Mouse (Mus musculus) retina, adult 2 months (tissue): ENCODE measurements around the gene Pds5b.
A peak's percentile ranks its signal among the peaks of the same experiment; 100 is the strongest.
"Not testable (repeated sequence)": the region's sequence is repeated elsewhere in the genome, so short reads cannot be mapped to it uniquely, and the experiment has no call there.

ENCODE experiments used
- DNase-seq: peaks from one replicate; pipeline ENCODE4 v3.0.0-alpha.2; 2012; ENCODE audit warnings: low read depth, low spot score

Pds5b gene

DNA sequence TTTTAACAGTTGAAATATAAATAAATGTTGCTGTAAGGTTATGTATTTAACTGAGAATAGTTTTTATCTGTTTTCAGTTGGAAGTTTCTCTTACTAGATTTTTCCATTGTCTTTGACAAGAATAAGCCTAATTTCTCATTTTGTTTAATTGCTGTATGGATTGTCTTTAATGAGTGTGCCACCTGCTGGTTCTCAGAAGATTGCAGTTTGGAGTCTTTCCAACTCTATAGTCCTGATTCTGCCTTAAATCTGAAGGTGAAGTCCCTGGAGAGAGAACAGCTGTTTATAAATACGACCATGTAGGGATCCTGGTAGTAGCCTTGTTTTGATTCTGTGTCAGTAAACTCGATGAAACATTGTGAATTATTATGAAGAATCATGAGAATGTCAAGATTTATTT is 29.2 kb downstream of the Pds5b start:
- DNase-seq = peak; percentile 13

DNA sequence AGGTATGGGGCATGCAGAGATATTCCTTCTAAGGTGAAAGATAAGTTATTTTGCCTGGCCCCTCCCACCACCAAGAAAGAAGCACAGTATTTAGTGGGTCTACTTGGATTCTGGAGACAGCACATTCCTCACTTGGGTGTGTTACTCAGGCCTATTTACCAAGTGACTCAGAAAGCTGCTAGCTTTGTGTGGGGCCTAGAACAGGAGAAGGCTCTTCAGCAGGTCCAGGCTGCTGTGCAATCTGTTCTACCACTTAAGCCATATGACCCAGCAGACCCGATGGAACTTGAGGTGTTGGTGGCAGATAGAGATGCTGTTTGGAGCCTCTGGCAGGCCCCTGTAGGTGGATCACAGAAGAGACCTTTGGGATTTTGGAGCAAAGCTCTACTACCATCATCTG is 33.1 kb downstream of the Pds5b start:
- DNase-seq = not testable (repeated sequence)

DNA sequence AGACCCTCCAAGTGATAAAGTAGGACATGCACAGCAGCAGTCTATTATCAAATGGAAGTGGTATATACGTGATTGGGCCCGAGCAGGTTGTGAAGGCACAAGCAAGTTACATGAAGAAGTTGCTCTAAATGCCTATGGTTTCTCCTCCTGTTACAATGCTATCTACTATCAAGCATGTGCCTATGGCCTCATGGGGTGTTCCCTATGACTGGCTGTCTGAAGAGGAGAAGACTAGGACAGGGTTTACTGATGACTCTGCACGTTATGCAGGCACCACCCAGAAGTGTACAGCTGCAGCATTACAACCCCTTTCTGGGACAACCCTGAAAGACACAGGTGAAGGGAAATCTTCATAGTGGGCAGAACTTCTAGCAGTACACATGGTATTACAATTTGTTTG is 33.6 kb downstream of the Pds5b start:
- DNase-seq = not testable (repeated sequence)

GRCm38 (mm10) chr5:150711503-150711902 is 38.0 kb downstream of the Pds5b start:
- no peak for DNase-seq

- no peak for DNase-seq
Measured at GRCm38 (mm10) chr5:150713431-150713830, 39.9 kb downstream of the Pds5b start.

DNA sequence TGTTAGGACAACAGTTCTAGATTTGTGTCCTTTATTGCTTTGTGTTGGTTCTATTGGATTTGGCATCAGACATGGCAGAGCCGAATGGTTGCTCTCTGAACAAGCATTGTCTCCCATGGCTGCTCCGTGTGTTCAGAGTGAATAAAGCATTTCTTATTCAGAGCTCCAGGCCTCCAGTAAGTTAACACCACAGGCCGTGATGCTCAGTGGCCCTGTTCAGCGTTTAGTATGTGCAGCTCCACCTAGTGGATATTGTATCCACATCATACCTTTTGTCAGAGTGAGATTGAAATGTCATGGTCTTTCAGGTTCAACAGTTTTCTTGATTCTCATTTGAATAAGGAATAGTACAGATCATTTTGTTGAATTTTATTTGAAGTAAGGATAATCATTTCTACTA is 44.2 kb downstream of the Pds5b start:
- peak; percentile 30 for DNase-seq

GRCm38 (mm10) chr5:150724641-150725040 is 51.1 kb downstream of the Pds5b start:
- DNase-seq = no peak

GRCm38 (mm10) chr5:150737028-150737427 is 63.5 kb downstream of the Pds5b start:
- DNase-seq = not testable (repeated sequence)

- DNase-seq = no peak
Measured at GRCm38 (mm10) chr5:150739311-150739710, 65.8 kb downstream of the Pds5b start.

- DNase-seq = no peak
Measured at GRCm38 (mm10) chr5:150740597-150740996, 67.1 kb downstream of the Pds5b start.

GRCm38 (mm10) chr5:150756623-150757022 is 83.1 kb downstream of the Pds5b start:
- DNase-seq = no peak

GRCm38 (mm10) chr5:150772403-150772802 is 98.9 kb downstream of the Pds5b start:
- no peak for DNase-seq

GRCm38 (mm10) chr5:150773083-150773482 is 99.5 kb downstream of the Pds5b start:
- no peak for DNase-seq

DNA sequence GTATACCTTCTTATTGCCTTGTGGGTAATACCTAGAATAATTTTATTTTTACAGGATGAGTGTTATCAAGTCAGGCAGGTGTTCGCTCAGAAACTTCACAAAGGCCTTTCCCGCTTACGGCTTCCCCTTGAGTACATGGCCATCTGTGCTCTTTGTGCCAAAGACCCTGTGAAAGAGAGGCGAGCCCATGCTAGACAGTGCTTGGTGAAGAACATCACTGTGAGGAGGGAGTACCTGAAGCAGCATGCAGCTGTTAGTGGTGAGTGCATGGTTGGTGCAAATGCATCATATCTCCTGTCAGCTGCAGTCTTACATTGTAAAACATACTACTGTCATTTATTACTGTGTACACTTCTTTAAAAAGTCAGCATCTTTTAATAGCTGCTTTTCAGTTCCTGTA is 114.7 kb downstream of the Pds5b start:
- DNase-seq = no peak

DNA sequence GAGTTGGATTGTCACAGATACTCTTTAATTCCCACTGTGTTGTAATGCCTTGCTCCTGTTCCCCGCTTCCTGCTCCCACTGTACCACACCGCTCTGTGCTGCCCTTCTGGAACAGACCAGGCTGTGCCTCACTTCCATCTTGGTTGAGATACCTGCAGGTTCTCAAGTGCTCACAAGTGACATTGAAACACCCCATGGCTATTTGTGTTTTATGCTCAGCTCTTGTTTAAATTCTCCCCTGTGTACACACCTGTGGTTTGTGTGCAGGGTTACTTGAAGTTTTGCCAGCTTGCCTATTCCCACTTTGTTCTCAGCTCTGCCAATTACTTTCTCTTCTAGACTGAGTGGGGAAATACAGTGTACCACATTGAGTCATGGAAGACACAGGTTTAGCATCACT is 115.5 kb downstream of the Pds5b start:
- DNase-seq = no peak

- DNase-seq = no peak
Measured at GRCm38 (mm10) chr5:150794181-150794580, 120.6 kb downstream of the Pds5b start.

- DNase-seq = no peak
Measured at GRCm38 (mm10) chr5:150800056-150800455, 126.5 kb downstream of the Pds5b start.

GRCm38 (mm10) chr5:150814111-150814990 is 140.8 kb downstream of the Pds5b start:
- DNase-seq = no peak

GRCm38 (mm10) chr5:150815400-150815799 is 141.9 kb downstream of the Pds5b start:
- no peak for DNase-seq

- DNase-seq = no peak
Measured at GRCm38 (mm10) chr5:150816775-150817174, 143.2 kb downstream of the Pds5b start.

DNA sequence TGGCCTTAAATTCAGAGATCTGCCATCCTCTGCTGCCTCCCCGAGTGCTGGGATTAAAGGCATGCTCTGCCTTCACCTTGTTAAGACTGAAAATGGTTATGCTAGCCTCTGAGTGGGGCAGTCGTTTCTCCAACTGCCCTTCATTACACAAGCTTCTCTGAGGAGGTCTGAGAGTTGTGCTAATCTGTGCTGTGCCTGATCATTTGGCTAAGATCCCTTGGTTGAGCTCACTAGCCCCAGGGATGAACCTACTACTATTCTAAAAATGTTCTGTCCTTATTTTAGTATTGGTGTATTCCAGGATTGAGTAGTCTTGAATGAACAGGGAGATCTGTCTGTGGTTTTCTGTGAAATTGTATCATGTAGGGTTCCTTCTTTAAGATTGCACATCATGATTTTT is 144.5 kb downstream of the Pds5b start:
- no peak for DNase-seq

- DNase-seq = no peak
Measured at GRCm38 (mm10) chr5:150818886-150819285, 145.3 kb downstream of the Pds5b start.

DNA sequence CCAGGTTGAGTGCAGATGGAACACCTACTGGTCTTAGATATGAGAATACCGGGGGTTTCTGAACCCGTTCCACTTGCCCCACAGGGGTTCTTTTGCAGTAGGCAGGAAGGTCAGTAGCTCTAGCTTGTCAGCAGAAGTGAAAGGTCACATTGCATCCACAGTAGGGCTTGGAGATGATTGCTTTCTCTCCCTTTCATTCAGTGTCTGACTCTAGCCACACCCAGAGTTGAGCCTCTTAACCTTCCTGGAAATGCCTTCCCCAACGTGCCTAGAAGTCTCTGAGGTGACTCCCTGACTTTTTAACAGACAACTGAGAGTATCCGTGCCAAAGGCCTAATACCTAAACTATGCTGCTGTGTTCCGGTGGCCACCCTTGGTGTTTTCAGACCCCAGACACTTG is 146.0 kb downstream of the Pds5b start:
- DNase-seq = no peak

DNA sequence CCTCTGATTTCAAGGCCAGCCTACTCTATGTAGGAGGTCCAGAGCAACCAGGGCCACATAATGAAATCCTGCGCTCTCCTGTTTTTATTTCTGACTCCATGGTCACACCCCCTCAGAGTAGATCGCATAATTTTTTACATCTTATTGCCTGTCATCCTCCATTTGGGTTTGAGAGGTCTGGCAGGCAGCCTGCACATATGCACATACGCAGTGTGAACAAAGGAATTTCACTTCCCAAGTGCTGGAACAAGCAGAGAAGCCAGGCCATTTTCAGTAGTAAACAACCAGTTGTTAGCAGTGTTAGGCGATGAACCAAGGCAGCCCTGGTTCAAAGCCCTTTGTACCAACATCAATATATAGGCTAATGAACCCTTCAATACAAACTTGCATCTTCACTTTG is 147.6 kb downstream of the Pds5b start:
- no peak for DNase-seq
